Mouse (Mus musculus): ENCODE measurements around the gene Edn1. TPM values are rescaled to one million over a fixed set of nuclear protein-coding genes. Genes with fewer than 3 reads are reported as not detected.
A peak's percentile ranks its signal among the peaks of the same experiment; 100 is the strongest.

The Edn1 gene
- total and polyA plus RNA-seq, 3 experiments: not detected

DNA sequence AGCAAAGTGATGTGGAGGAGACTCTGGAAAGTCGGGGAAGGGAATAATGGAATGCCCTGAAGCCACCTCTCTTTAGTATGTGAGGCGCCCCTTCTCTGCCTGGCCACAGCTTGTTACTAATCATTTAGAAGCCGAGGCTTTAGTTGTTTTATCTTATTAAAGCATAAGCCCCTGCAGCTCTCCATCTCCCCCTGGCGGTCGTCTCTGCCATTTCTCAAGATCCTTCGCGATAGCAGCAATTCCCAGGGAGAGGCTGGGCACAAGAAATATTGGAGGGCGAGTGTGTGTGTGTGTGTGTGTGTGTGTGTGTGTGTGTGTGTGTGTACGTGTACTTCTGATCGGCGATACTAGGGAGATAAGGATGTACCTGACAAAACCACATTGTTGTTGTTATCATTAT is 709 bp upstream of the Edn1 start:
- Histone ChIP-seq H3K9ac (ENCODE audit: insufficient read depth, low read depth) (no peak overlapping the region), H3K27me3 (replicated peaks) (peaks cover 30% of the 10 kb centered on the region), H3K4me1 (ENCODE audit: control insufficient read depth in 1 of 2, insufficient read depth in 2 of 2) (peaks cover 6 to 35% of the 10 kb centered on the region in 2 experiments), H3K4me2 (ENCODE audit: insufficient read depth, low read depth, poor library complexity, severe bottlenecking) (peak overlapping the region; percentile 96), H3K4me3 (replicated peaks in 1 of 3; ENCODE audit: low read depth in 2 of 3, low read length in 2 of 3, poor library complexity in 1 of 3) (no peak overlapping the region), H3K36me3 (replicated peaks in 1 of 2; ENCODE audit: control insufficient read depth in 1 of 2, insufficient read depth in 1 of 2, low read length in 1 of 2) (no peaks in the 10 kb centered on the region), H3K9me3 (replicated peaks; ENCODE audit: low read length) (no peaks in the 10 kb centered on the region), H3K79me2 (replicated peaks; ENCODE audit: control insufficient read depth, extremely low read depth, insufficient read depth, poor library complexity, severe bottlenecking) (no peaks in the 10 kb centered on the region), H3K27ac (ENCODE audit: insufficient read depth, low read depth) (no peak overlapping the region)
- in situ Hi-C loops (cut with MboI; ENCODE audit: low pct_ligation_motif_present, low pct_unique_long_range_greater_than_20kb, low sequenced_read_pairs) (loop anchor here (5.0 to 10.0 kb wide), 4 partner anchors 96 to 656 kb away; no protein-coding TSS in a partner anchor), dilution Hi-C loops (cut with MboI; ENCODE audit: extremely low pct_ligation_motif_present, extremely low pct_unique_long_range_greater_than_20kb, low sequenced_read_pairs) (no loop called here)
- DNase-seq (ENCODE audit: extremely low read depth): peak; percentile 68
- TF ChIP-seq MXI1 (IDR thresholded peaks at IDR 0.05; ENCODE audit: low read depth, low read length) (no peak), HCFC1 (IDR thresholded peaks at IDR 0.05; ENCODE audit: low read depth, low read length) (no peak), JUND (conservative IDR thresholded peaks at IDR 0.05; ENCODE audit: low read depth, low read length) (no peak), POLR2A (IDR thresholded peaks at IDR 0.05; ENCODE audit: low read depth, low read length) (no peak), POLR2AphosphoS2 (IDR thresholded peaks at IDR 0.05; ENCODE audit: low read depth, low read length) (no peak), SMC3 (IDR thresholded peaks at IDR 0.05; ENCODE audit: low read depth, low read length) (peak; percentile 86), KAT2A (IDR thresholded peaks at IDR 0.05; ENCODE audit: insufficient replicate concordance, low read length) (no peak), TCF12 (IDR thresholded peaks at IDR 0.05; ENCODE audit: low read depth, low read length) (no peak), PAX5 (IDR thresholded peaks at IDR 0.05; ENCODE audit: low read length) (no peak), E2F4 (IDR thresholded peaks at IDR 0.05; ENCODE audit: insufficient replicate concordance, low read depth, low read length) (no peak), CTCF (conservative IDR thresholded peaks at IDR 0.05 in 1 of 2, IDR thresholded peaks at IDR 0.05 in 1 of 2; ENCODE audit: low read depth in 2 of 2, low read length in 2 of 2) (peak; percentile 68 to 80), MEF2A (IDR thresholded peaks at IDR 0.05; ENCODE audit: borderline replicate concordance, low read depth, low read length) (no peak), MAZ (IDR thresholded peaks at IDR 0.05; ENCODE audit: low read depth, low read length) (no peak), RAD21 (IDR thresholded peaks at IDR 0.05; ENCODE audit: low read depth, low read length) (peak; percentile 78), CHD2 (IDR thresholded peaks at IDR 0.05; ENCODE audit: low read length) (no peak), UBTF (IDR thresholded peaks at IDR 0.05; ENCODE audit: low read depth, low read length) (no peak), MAX (IDR thresholded peaks at IDR 0.05; ENCODE audit: low read length) (no peak), ZC3H11A (IDR thresholded peaks at IDR 0.05; ENCODE audit: low read depth, low read length) (peak; percentile 42; the same call in 1 of the 2 replicates), EP300 (IDR thresholded peaks at IDR 0.05; ENCODE audit: low read length) (no peak), USF1 (IDR thresholded peaks at IDR 0.05; ENCODE audit: low read depth, low read length) (no peak), GABPA (IDR thresholded peaks at IDR 0.05; ENCODE audit: insufficient replicate concordance, low read depth, low read length) (no peak), RCOR1 (conservative IDR thresholded peaks at IDR 0.05; ENCODE audit: low read depth, low read length) (no peak), BHLHE40 (IDR thresholded peaks at IDR 0.05; ENCODE audit: low read depth, low read length) (no peak), ZMIZ1 (IDR thresholded peaks at IDR 0.05; ENCODE audit: low read depth, low read length) (no peak), ETS1 (conservative IDR thresholded peaks at IDR 0.05; ENCODE audit: low read depth, low read length) (no peak)
